Mouse (Mus musculus) embryo, embryonic 10 days (tissue): Measurements from ENCODE around the gene Gm14435.
"Not testable (repeated sequence)": the region's sequence is repeated elsewhere in the genome, so short reads cannot be mapped to it uniquely, and the experiment has no call there.

Experiments used
- DNase-seq: peaks from one replicate; pipeline ENCODE4 v3.0.0-alpha.2; 2015; ENCODE audit warnings: low spot score

Gm14435 gene

GRCm38 (mm10) chr2:176423294-176423693 is at the start of gene Gm14435:
Gm14435 (plus strand) TSS chr2:176423594.
- DNase-seq: not testable (repeated sequence)
